Mouse (Mus musculus): ENCODE measurements around the gene Chst13.
A peak's percentile ranks its signal among the peaks of the same experiment; 100 is the strongest.

Chst13 gene

GRCm38 (mm10) chr6:90324991-90325390 is at the start of gene Chst13:
TSS of gene Chst13 (minus strand) at chr6:90325185.
- no peak for DNase-seq (ENCODE audit: extremely low spot score, low spot score)

- DNase-seq (ENCODE audit: extremely low spot score, low spot score): no peak
Measured at GRCm38 (mm10) chr6:90374647-90375046, 49.7 kb upstream of the Chst13 start.

- DNase-seq (ENCODE audit: extremely low spot score, low spot score): no peak
Measured at GRCm38 (mm10) chr6:90369725-90370553, 45.0 kb upstream of the Chst13 start.

GRCm38 (mm10) chr6:90368976-90369724 is 44.2 kb upstream of the Chst13 start, which contains the start of gene Zxdc:
TSS of gene Zxdc (plus strand) at chr6:90369492.
- DNase-seq (ENCODE audit: extremely low spot score, low spot score): peak; percentile 98

GRCm38 (mm10) chr6:90363301-90363700 is 38.3 kb upstream of the Chst13 start:
- DNase-seq (ENCODE audit: extremely low spot score, low spot score): no peak

GRCm38 (mm10) chr6:90360922-90361614 is 36.1 kb upstream of the Chst13 start:
- no peak for DNase-seq (ENCODE audit: extremely low spot score, low spot score)

GRCm38 (mm10) chr6:90360024-90360781 is 35.2 kb upstream of the Chst13 start:
- DNase-seq (ENCODE audit: extremely low spot score, low spot score): no peak

- no peak for DNase-seq (ENCODE audit: extremely low spot score, low spot score)
Measured at GRCm38 (mm10) chr6:90359445-90359844, 34.5 kb upstream of the Chst13 start.

- no peak for DNase-seq (ENCODE audit: extremely low spot score, low spot score)
Measured at GRCm38 (mm10) chr6:90358142-90358541, 33.2 kb upstream of the Chst13 start.

GRCm38 (mm10) chr6:90350011-90350410 is 25.0 kb upstream of the Chst13 start:
- no peak for DNase-seq (ENCODE audit: extremely low spot score, low spot score)

- DNase-seq (ENCODE audit: extremely low spot score, low spot score): no peak
Measured at GRCm38 (mm10) chr6:90348500-90348899, 23.5 kb upstream of the Chst13 start.

- DNase-seq (ENCODE audit: extremely low spot score, low spot score): no peak
Measured at GRCm38 (mm10) chr6:90347183-90347582, 22.2 kb upstream of the Chst13 start.

GRCm38 (mm10) chr6:90342343-90342742 is 17.4 kb upstream of the Chst13 start:
- DNase-seq (ENCODE audit: extremely low spot score, low spot score): no peak

- no peak for DNase-seq (ENCODE audit: extremely low spot score, low spot score)
Measured at GRCm38 (mm10) chr6:90334244-90334643, 9.3 kb upstream of the Chst13 start.

- DNase-seq (ENCODE audit: extremely low spot score, low spot score): no peak
Measured at GRCm38 (mm10) chr6:90332561-90333425, 7.8 kb upstream of the Chst13 start, which contains the start of gene Uroc1. TSS of gene Uroc1 (plus strand) at chr6:90333284.

GRCm38 (mm10) chr6:90329953-90330352 is 5.0 kb upstream of the Chst13 start:
- DNase-seq (ENCODE audit: extremely low spot score, low spot score): no peak

GRCm38 (mm10) chr6:90327670-90328069 is 2.7 kb upstream of the Chst13 start:
- no peak for DNase-seq (ENCODE audit: extremely low spot score, low spot score)

- DNase-seq (ENCODE audit: extremely low spot score, low spot score): no peak
Measured at GRCm38 (mm10) chr6:90324463-90324862, 522 bp downstream of the Chst13 start.

GRCm38 (mm10) chr6:90324026-90324425 is 959 bp downstream of the Chst13 start:
- DNase-seq (ENCODE audit: extremely low spot score, low spot score): no peak

- DNase-seq (ENCODE audit: extremely low spot score, low spot score): no peak
Measured at GRCm38 (mm10) chr6:90321811-90322210, 3.2 kb downstream of the Chst13 start.
